In the genomic region with DNA sequence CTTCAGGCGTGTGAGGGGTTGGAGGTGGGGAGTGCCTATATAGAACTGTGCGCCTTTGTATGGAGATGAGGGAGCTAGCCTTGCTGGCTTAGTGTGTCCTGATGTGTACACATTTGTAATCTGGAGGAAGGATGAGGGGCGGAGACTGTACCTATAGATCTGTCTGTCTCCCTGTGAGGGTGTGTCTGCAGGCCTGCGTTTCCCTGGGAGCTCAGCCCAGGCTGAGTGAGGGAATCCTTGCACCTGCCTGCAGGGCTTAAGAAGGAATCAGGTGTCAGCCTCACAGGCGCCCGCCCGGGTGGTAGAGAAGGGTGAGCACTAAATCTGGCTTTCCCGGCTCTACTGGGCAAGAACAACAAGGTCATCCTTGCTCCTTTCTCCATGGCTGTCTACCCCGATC, we compare ENCODE assay signal across 11 mouse cellular contexts. TPM values are rescaled to one million over a fixed set of nuclear protein-coding genes. Genes with fewer than 3 reads are reported as not detected.
A peak's percentile ranks its signal among the peaks of the same experiment; 100 is the strongest.
DNase-seq lines count a peak whose midpoint lies in the region; ATAC-seq and TF ChIP-seq lines count a peak whose summit lies in the region.
"Had no signal": no experiment of that assay in that cellular context is flagged by ENCODE, and none has a peak within 500 bp of the region (broad histone marks: within the 10 kb centered on the region; RNA-seq: fewer than 3 reads in every experiment).

No protein-coding gene starts in this region.

- H3K9ac ChIP-seq in liver, postnatal 0 days (replicated peaks): peak overlapping the region; percentile 7; the same call in 1 of the 2 replicates
- no peak overlapping the region for H3K9ac ChIP-seq in liver, embryonic 12.5 days
- H3K9ac ChIP-seq in heart, embryonic 15.5 days: no peak overlapping the region
- H3K9ac ChIP-seq in stomach, embryonic 15.5 days: no peak overlapping the region
- H3K9ac ChIP-seq: liver, embryonic 14.5 days had no signal

- H3K4me3 ChIP-seq in liver, postnatal 0 days (ENCODE audit: low read depth, low read length): no peak overlapping the region
- H3K4me3 ChIP-seq in liver, embryonic 12.5 days: no peak overlapping the region
- H3K4me3 ChIP-seq in heart, embryonic 15.5 days: no peak overlapping the region
- H3K4me3 ChIP-seq in stomach, embryonic 15.5 days (replicated peaks): no peak overlapping the region
- H3K4me3 ChIP-seq in cerebellum, adult 2 months (replicated peaks; ENCODE audit: insufficient read depth, low read depth, low read length): no peak overlapping the region

- 0 out of 2 replicates have a peak overlapping the region, but pooled peaks have one; percentile 1 for H3K27ac ChIP-seq in liver, postnatal 0 days (ENCODE audit: low read depth)
- H3K27ac ChIP-seq in liver, embryonic 12.5 days: no peak overlapping the region
- peak overlapping the region; percentile 76; the same call in 1 of the 2 replicates for H3K27ac ChIP-seq in heart, embryonic 15.5 days
- peak overlapping the region; percentile 71; the same call in 1 of the 2 replicates for H3K27ac ChIP-seq in stomach, embryonic 15.5 days
- H3K27ac ChIP-seq in cerebellum, adult 2 months (ENCODE audit: insufficient read depth, low read length): no peak overlapping the region
- H3K27ac ChIP-seq: liver, embryonic 14.5 days had no signal

- no peak for TF ChIP-seq POLR2A in cerebellum, adult 2 months (IDR thresholded peaks at IDR 0.05; ENCODE audit: borderline replicate concordance, insufficient read depth, low read length)

- WGBS in liver, postnatal 0 days (ENCODE audit: insufficient replicate concordance): 67% methylated on average over 9 of the region's 9 CpGs
- WGBS in liver, embryonic 12.5 days (ENCODE audit: insufficient replicate concordance): 66% methylated on average over 9 of the region's 9 CpGs
- WGBS in heart, embryonic 15.5 days: 62% methylated on average over 9 of the region's 9 CpGs
- WGBS in stomach, embryonic 15.5 days: 48% methylated on average over 9 of the region's 9 CpGs
- WGBS in cerebellum, adult 2 months: 80% methylated on average over 9 of the region's 9 CpGs

- H3K4me1 ChIP-seq in liver, postnatal 0 days (ENCODE audit: insufficient read depth): peaks cover 15% of the 10 kb centered on the region
- H3K4me1 ChIP-seq in liver, embryonic 12.5 days: peaks cover 25% of the 10 kb centered on the region
- peaks cover 22% of the 10 kb centered on the region for H3K4me1 ChIP-seq in heart, embryonic 15.5 days (replicated peaks)
- H3K4me1 ChIP-seq in stomach, embryonic 15.5 days: peaks cover 13% of the 10 kb centered on the region; the same call in 1 of the 2 replicates
- peaks cover 19% of the 10 kb centered on the region for H3K4me1 ChIP-seq in cerebellum, adult 2 months (ENCODE audit: control insufficient read depth, insufficient read depth, low read length)

- no peaks in the 10 kb centered on the region for H3K9me3 ChIP-seq in liver, postnatal 0 days (ENCODE audit: low read length)
- H3K9me3 ChIP-seq in liver, embryonic 12.5 days (replicated peaks): no peaks in the 10 kb centered on the region
- H3K9me3 ChIP-seq in heart, embryonic 15.5 days (replicated peaks): no peaks in the 10 kb centered on the region
- H3K9me3 ChIP-seq in stomach, embryonic 15.5 days: no peaks in the 10 kb centered on the region

- H3K36me3 ChIP-seq in liver, postnatal 0 days (replicated peaks; ENCODE audit: insufficient read depth, low read length): no peaks in the 10 kb centered on the region
- peaks cover 11% of the 10 kb centered on the region for H3K36me3 ChIP-seq in liver, embryonic 12.5 days
- no peaks in the 10 kb centered on the region for H3K36me3 ChIP-seq in heart, embryonic 15.5 days
- H3K36me3 ChIP-seq in stomach, embryonic 15.5 days: no peaks in the 10 kb centered on the region; the same call in 1 of the 2 replicates

- TF ChIP-seq CTCF in liver, postnatal 0 days (IDR thresholded peaks at IDR 0.05; ENCODE audit: low read depth): no peak
- TF ChIP-seq CTCF in cerebellum, adult 2 months (IDR thresholded peaks at IDR 0.05; ENCODE audit: borderline replicate concordance, insufficient read depth, low read depth, low read length): no peak

- peak; percentile 35 for ATAC-seq in frontal cortex, adult (ENCODE audit: low TSS enrichment)
- ATAC-seq in liver, postnatal 0 days: no peak
- ATAC-seq in liver, embryonic 12.5 days: no peak
- 0 out of 2 replicates have a peak, but pooled peaks have one; percentile 10 for ATAC-seq in heart, embryonic 15.5 days (replicated peaks; ENCODE audit: insufficient number of reproducible peaks, insufficient read depth, low FRiP score, low read depth)
- ATAC-seq in stomach, embryonic 15.5 days (ENCODE audit: insufficient read depth, low FRiP score, low read depth): peak; percentile 57
- ATAC-seq: Patski had no signal

- no peak for DNase-seq in frontal cortex, postnatal 25 days (ENCODE audit: low spot score in 2 of 2)
- no peak for DNase-seq in liver, postnatal 0 days
- no peak for DNase-seq in cerebellum, adult 2 months
- DNase-seq in thymus, postnatal 25 days: no peak
- DNase-seq: embryo, embryonic 11 days had no signal

- H3K27me3 ChIP-seq in liver, postnatal 0 days (ENCODE audit: insufficient read depth, low read length): no peaks in the 10 kb centered on the region
- no peaks in the 10 kb centered on the region for H3K27me3 ChIP-seq in liver, embryonic 12.5 days (replicated peaks)
- no peaks in the 10 kb centered on the region for H3K27me3 ChIP-seq in heart, embryonic 15.5 days
- H3K27me3 ChIP-seq in stomach, embryonic 15.5 days (replicated peaks): no peaks in the 10 kb centered on the region
- no peaks in the 10 kb centered on the region for H3K27me3 ChIP-seq in cerebellum, adult 2 months (ENCODE audit: control insufficient read depth, insufficient read depth, low read length)
- H3K27me3 ChIP-seq: Patski had no signal

- H3K4me2 ChIP-seq in liver, postnatal 0 days (ENCODE audit: low read depth, low read length): no peak overlapping the region
- no peak overlapping the region for H3K4me2 ChIP-seq in liver, embryonic 12.5 days
- no peak overlapping the region for H3K4me2 ChIP-seq in heart, embryonic 15.5 days
- H3K4me2 ChIP-seq in stomach, embryonic 15.5 days: no peak overlapping the region

- TF ChIP-seq EP300 in liver, postnatal 0 days (IDR thresholded peaks at IDR 0.05; ENCODE audit: low read depth): no peak

RNA-seq across cellular contexts. Expression of a gene that starts 0.8 kb away (rescaled TPM):
- polyA plus RNA-seq in liver, postnatal 0 days (2015; fragmentation: Nextera tagmentation; extraction: Ambion mirVana): 5.4 and 6.0 TPM in 2 replicates
- 0.49 and 0.51 TPM in 2 replicates for polyA plus RNA-seq in liver, embryonic 12.5 days (2016; fragmentation: Nextera tagmentation; extraction: Ambion mirVana)
- 3.9 and 4.3 TPM in 2 replicates for polyA plus RNA-seq in heart, embryonic 15.5 days (2015; fragmentation: Nextera tagmentation; extraction: Ambion mirVana)
- polyA plus RNA-seq in stomach, embryonic 15.5 days (2015; fragmentation: Nextera tagmentation; extraction: Ambion mirVana): 6.0 and 6.6 TPM in 2 replicates
- polyA plus RNA-seq in cerebellum, adult 2 months (2012; rRNA removed): 1.9 and 2.4 TPM in 2 replicates

RNA-seq across cellular contexts. Expression of a gene that starts 6.5 kb away (rescaled TPM):
- polyA plus RNA-seq in liver, postnatal 0 days (2015; fragmentation: Nextera tagmentation; extraction: Ambion mirVana): 631 and 661 TPM in 2 replicates
- polyA plus RNA-seq in liver, embryonic 12.5 days (2016; fragmentation: Nextera tagmentation; extraction: Ambion mirVana): 8.8 and 9.2 TPM in 2 replicates
- 0.52 and 1.5 TPM in 2 replicates for polyA plus RNA-seq in heart, embryonic 15.5 days (2015; fragmentation: Nextera tagmentation; extraction: Ambion mirVana)
- polyA plus RNA-seq in stomach, embryonic 15.5 days (2015; fragmentation: Nextera tagmentation; extraction: Ambion mirVana): 3.2 and 7.8 TPM in 2 replicates
- polyA plus RNA-seq in cerebellum, adult 2 months (2012; rRNA removed): 0.14 and 0.47 TPM in 2 replicates

RNA-seq across cellular contexts. Expression of a gene that starts 43.8 kb away (rescaled TPM):
- polyA plus RNA-seq in liver, postnatal 0 days (2015; fragmentation: Nextera tagmentation; extraction: Ambion mirVana): 1,712 and 1,929 TPM in 2 replicates
- 74.1 and 74.2 TPM in 2 replicates for polyA plus RNA-seq in liver, embryonic 12.5 days (2016; fragmentation: Nextera tagmentation; extraction: Ambion mirVana)
- 1.6 and 3.5 TPM in 2 replicates for polyA plus RNA-seq in heart, embryonic 15.5 days (2015; fragmentation: Nextera tagmentation; extraction: Ambion mirVana)
- polyA plus RNA-seq in stomach, embryonic 15.5 days (2015; fragmentation: Nextera tagmentation; extraction: Ambion mirVana): 5.3 and 15.0 TPM in 2 replicates
- 76.7 and 82.8 TPM in 2 replicates for polyA plus RNA-seq in cerebellum, adult 2 months (2012; rRNA removed)

RNA-seq across cellular contexts. Expression of a gene that starts 54.4 kb away (rescaled TPM):
- polyA plus RNA-seq in liver, postnatal 0 days (2015; fragmentation: Nextera tagmentation; extraction: Ambion mirVana): 11.8 and 14.4 TPM in 2 replicates
- 16.1 and 17.3 TPM in 2 replicates for polyA plus RNA-seq in liver, embryonic 12.5 days (2016; fragmentation: Nextera tagmentation; extraction: Ambion mirVana)
- 12.7 and 14.2 TPM in 2 replicates for polyA plus RNA-seq in heart, embryonic 15.5 days (2015; fragmentation: Nextera tagmentation; extraction: Ambion mirVana)
- polyA plus RNA-seq in stomach, embryonic 15.5 days (2015; fragmentation: Nextera tagmentation; extraction: Ambion mirVana): 24.3 and 26.3 TPM in 2 replicates
- polyA plus RNA-seq in cerebellum, adult 2 months (2012; rRNA removed): 34.3 and 36.5 TPM in 2 replicates

Comparison
In these comparisons a context has a peak if more than half of its experiments do, and no peak if none do; other contexts are left out.
1. H3K27ac ChIP-seq: peak in liver, postnatal 0 days (single experiment), heart, embryonic 15.5 days (single experiment) and stomach, embryonic 15.5 days (single experiment); none in liver, embryonic 12.5 days (single experiment) and cerebellum, adult 2 months (single experiment).
2. RNA of a gene that starts 6.5 kb away (polyA plus RNA-seq): 631 to 661 TPM in liver, postnatal 0 days; 8.8 to 9.2 TPM in liver, embryonic 12.5 days, 3.2 to 7.8 TPM in stomach, embryonic 15.5 days, 0.52 to 1.5 TPM in heart, embryonic 15.5 days and 0.14 to 0.47 TPM in cerebellum, adult 2 months; every median in the first group is over 10 times any median in the second.
3. RNA of a gene that starts 43.8 kb away (polyA plus RNA-seq): 1,712 to 1,929 TPM in liver, postnatal 0 days; 76.7 to 82.8 TPM in cerebellum, adult 2 months, 74.1 to 74.2 TPM in liver, embryonic 12.5 days, 5.3 to 15.0 TPM in stomach, embryonic 15.5 days and 1.6 to 3.5 TPM in heart, embryonic 15.5 days; every median in the first group is over 10 times any median in the second.
4. ATAC-seq: peak in frontal cortex, adult (single experiment), heart, embryonic 15.5 days (single experiment) and stomach, embryonic 15.5 days (single experiment); none in liver, postnatal 0 days (single experiment) and liver, embryonic 12.5 days (single experiment).